Mouse (Mus musculus) urinary bladder, adult 18-20 months (tissue): Measurements from ENCODE around the gene Dusp18.
A peak's percentile ranks its signal among the peaks of the same experiment; 100 is the strongest.

Source experiments
- DNase-seq, 2 experiments: peaks; one replicate each; pipeline ENCODE4 v3.0.0; 2022; ENCODE audit warnings: low spot score in 2 of 2, mixed read lengths in 2 of 2

Gene Dusp18

DNA sequence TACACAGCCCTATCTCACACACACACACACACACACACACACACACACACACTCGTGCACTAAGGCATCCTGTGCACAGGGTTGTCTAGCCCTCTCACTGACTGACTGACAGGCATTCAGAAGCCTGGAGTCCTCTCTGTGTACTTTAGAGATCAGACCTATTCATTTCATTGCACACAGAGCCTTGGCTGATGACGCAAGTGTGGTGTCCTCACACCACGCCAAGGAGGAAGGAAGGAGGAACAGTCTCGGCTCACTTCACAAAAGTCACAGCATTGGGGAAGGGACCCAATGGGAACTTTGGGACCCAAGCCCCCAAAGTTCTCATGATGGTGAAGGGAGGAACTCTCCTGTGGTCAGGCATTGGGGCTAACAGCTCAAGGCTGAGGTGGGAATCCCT is 35.0 kb downstream of the Dusp18 start:
- DNase-seq: no peak

DNA sequence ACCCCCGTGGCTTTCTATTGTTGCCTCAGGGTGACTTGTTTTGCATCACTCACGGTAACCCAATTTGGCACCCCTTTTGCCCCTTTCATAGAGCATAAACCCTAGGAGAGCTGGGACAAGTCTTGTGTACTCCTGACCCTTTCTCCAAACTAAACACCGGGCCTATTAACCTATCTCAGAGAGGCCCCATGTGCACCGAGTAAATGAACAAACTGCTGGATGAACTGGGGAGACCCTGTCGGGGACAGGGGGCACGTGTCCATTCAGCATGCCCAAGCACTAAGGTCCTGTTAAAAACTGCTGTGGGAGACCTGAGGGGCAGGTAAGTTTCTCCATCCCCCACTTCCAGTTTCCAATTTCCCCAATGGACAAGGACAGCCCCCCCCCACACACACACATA is 35.9 kb downstream of the Dusp18 start:
- DNase-seq: no peak

DNA sequence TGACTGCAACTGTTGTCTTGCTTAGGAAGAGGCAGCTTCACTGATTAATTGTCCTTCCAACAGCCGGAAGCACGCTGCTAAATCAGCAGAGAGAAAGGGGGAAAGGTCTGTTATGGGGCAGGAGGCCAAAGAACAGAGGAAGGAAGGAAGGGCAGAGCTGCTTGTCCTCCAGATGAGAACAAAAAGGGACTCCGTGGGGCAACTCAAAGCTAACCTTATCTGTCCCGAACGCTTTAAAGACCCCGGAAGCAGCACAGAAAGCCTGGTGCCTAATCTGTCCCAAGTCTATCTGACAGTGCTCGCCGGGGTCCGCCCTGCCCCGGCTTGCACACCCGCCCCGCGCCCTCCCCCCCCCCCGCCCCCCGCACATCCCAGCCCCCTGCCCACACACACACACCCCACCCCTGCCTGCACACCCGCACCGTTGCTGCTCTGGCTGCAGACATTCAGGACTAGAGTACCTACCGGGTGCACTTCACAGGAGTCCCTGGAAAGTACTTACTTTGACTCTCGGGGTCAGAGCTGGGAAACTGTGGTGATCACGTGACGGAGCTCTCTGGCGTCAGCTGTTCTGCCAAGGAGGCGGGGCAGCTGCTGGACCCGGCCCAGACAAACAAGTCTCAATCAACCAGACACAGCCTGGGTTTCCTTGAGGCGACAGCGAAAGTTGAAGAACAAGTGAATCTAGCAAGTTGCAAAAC is 36.6 kb downstream of the Dusp18 start, which contains the start of gene Tcn2:
TSS of gene Tcn2 (minus strand) at position 649 of the 701 bp plus-strand sequence.
- DNase-seq: peak; percentile 72 to 85

DNA sequence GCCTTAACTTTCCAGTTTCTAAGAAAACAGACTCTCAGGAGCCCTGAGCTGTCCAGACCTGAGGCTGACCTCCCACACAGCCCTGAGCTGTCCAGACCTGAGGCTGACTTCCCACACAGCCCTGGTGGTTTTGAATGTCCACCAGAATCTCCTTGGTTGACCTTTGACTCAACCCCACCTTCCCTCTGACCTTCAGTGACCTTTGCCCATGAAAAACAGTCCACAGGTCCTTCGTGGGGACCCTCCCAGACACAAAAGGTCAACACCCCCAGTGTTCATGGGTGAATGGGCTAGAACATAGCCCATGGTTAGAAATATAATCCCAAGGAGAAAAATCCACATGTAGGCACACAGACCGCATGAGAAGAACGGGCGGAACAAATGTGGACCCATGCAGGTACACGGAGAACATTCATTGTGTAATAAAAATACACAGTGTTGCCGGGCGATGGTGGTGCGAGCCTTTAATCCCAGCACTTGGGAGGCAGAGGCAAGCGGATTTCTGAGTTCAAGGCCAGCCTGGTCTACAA is 38.8 kb downstream of the Dusp18 start:
- no peak for DNase-seq

DNA sequence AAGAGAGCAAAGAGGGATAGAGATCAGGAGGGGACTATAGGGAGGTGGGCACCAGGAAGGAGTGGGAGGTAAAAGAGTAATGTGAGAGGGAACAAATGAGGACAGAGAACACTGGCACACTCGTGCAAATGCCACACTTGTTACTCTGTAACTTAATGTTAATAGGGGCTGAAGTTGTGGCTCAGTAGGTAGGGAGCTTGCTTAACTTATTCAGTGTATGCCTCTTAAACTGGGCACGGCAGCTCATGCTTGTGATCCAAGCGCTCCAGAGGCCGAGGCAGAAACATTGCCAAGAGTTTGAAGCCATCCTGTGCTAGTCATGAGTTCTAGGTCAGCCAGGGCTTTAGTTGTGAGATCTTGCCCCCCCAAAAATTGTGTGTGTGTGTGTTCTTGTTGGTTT is 40.1 kb downstream of the Dusp18 start:
- DNase-seq: no peak

DNA sequence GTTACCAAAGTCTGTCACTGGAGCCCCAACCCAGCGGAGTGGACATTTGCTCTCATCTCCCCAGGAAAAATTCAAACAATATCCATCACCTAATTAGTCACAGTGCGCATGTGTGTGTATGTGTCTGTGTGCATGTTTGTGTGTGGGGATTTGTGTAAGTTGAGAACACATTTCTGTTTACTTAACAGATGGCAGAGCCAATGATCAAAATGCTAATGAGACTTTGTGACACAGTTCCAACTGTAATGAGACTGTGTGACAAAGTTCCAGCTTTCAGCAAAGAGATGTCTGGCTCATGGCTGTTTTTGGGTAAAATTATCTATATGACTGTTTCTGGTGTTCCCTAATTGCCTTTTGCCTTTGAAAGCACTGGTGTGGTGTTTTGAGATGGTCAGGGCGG is 41.3 kb downstream of the Dusp18 start:
- no peak for DNase-seq

DNA sequence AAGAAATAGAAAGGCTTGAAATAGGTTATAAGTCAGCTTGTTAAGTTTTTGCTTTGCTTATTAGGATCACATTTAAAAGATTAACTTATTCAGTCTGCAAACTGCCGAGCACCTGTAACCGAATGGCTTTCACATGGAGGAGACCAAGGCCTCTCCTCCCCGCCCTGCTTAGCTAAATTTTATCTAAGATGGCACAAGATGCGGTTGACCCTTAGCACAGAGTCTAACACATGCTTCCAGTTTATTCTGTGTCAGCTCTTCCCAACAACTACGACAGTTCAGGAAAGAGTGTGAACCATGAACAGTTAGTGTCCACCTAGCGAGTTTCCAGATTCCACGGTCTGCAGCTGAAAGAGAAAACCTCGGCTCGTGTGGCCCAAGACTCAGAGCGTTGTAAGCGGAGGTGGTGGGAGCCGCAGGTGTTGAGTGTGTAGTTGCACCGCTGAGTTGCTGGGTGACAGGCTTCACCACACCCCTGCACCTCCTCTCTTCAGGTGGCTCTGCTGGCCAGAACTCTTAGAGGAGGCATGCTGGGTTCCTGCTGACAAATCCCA is 42.4 kb downstream of the Dusp18 start:
- no peak for DNase-seq

DNA sequence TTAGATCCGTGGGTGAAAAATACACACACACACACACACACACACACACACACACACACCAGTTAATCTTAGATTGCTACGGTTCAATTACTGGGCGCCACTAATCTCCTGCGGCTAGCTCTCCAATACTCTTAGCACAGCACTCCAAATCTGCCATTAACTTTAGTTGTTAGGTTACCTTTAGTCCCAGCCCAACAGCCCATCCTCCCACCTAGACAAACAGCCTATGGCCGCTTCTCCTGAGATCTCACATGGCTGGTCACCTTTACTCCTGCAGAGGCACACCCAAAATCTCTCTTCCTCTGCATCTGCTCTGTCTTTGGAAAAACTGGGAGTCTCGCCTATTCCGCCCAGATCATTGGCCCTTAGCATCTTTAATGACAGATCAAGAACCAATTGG is 46.3 kb downstream of the Dusp18 start:
- DNase-seq: no peak

DNA sequence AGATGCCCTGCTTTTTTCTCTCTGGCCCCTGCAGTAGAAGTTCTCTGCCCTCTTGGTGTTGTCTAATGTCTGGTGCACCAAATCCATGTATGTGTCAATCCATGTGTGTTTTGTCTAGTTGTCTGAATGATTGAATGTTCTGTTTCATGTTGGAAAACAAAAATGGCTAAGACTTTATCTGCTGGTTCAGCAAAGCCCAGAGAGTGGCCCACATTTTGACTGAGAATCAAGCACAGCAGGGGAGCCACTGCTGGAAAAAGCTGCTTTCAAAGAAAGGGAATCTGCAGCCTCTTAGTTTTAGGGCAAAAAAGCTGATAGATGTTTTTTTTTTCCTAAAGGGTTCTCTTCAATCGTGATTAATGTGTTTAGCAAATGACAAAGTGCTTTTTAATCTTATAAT is 51.3 kb downstream of the Dusp18 start:
- no peak for DNase-seq
